Mouse (Mus musculus): ENCODE results near the gene Cutal. TPM values are rescaled to one million over a fixed set of nuclear protein-coding genes. Genes with fewer than 3 reads are reported as not detected.
"Not testable (repeated sequence)": the region's sequence is repeated elsewhere in the genome, so short reads cannot be mapped to it uniquely, and the experiment has no call there.

Gene Cutal
- polyA plus RNA-seq, 1 experiment = not detected

DNA sequence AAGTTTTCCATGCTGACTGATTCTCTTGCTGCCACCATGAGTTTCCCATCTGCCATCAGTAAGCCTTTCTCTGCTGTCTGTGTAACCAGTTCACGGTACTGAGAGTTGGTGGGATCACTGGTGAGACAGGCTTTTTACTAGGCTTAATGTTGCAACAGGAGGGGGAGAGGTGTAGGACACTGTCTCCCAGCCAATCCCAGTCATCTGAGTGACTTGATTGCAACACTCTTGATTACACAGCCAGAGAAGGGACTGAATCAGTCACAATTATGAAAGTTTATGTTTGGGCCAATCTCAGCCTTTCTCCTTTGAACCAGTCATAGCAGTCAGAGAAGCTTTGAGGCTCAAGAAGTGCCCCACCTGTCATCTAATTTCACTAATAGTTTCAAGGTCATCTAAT lies 46.2 kb upstream of the Cutal start:
- H3K36me3 ChIP-seq (ENCODE audit: control insufficient read depth, insufficient read depth) = no peaks in the 10 kb centered on the region

GRCm38 (mm10) chr2:34830066-34830465 lies 44.1 kb upstream of the Cutal start:
- not testable (repeated sequence) for H3K4me3 ChIP-seq; H3K79me2 ChIP-seq (ENCODE audit: control insufficient read depth, insufficient read depth); H3ac ChIP-seq (ENCODE audit: control insufficient read depth, insufficient read length); H3K36me3 ChIP-seq (ENCODE audit: control insufficient read depth, insufficient read depth); H3K4me2 ChIP-seq (ENCODE audit: low read depth); H3K27me3 ChIP-seq (ENCODE audit: control insufficient read depth, insufficient read depth, insufficient read length)

More for the DNA sequence above, 46.2 kb upstream of the Cutal start:
- Histone ChIP-seq H3ac (ENCODE audit: control insufficient read depth, insufficient read length) (no peak overlapping the region), H3K79me2 (ENCODE audit: control insufficient read depth, insufficient read depth) (peaks cover 27% of the 10 kb centered on the region), H3K4me2 (ENCODE audit: low read depth) (no peak overlapping the region), H3K27me3 (ENCODE audit: control insufficient read depth, insufficient read depth, insufficient read length) (no peaks in the 10 kb centered on the region), H3K4me3 (no peak overlapping the region)
- TF ChIP-seq USF1 (IDR thresholded peaks at IDR 0.05; ENCODE audit: low read depth) (no peak), REST (IDR thresholded peaks at IDR 0.05; ENCODE audit: insufficient read depth, insufficient read length) (no peak), TCF12 (IDR thresholded peaks at IDR 0.05; ENCODE audit: insufficient read depth, poor library complexity, severe bottlenecking) (no peak), TCF3 (IDR thresholded peaks at IDR 0.05; ENCODE audit: insufficient read length, low read depth) (no peak), MYOD1 (IDR thresholded peaks at IDR 0.05; ENCODE audit: control insufficient read depth in 1 of 3, insufficient read length in 2 of 3, low read depth in 2 of 3) (no peak), E2F4 (IDR thresholded peaks at IDR 0.05; ENCODE audit: insufficient read depth) (no peak), POLR2A (IDR thresholded peaks at IDR 0.05; ENCODE audit: insufficient read length, low read depth) (no peak), MAX (IDR thresholded peaks at IDR 0.05; ENCODE audit: low read depth) (no peak), MYOG (IDR thresholded peaks at IDR 0.05; ENCODE audit: control insufficient read depth in 1 of 3, insufficient read depth in 1 of 3, insufficient read length in 2 of 3, low read depth in 2 of 3) (no peak), POLR2AphosphoS2 (IDR thresholded peaks at IDR 0.05; ENCODE audit: insufficient read length, low read depth) (no peak), CEBPB (IDR thresholded peaks at IDR 0.05; ENCODE audit: insufficient read depth, poor library complexity, severe bottlenecking) (no peak), SRF (IDR thresholded peaks at IDR 0.05; ENCODE audit: control insufficient read depth, insufficient read length, low read depth) (no peak)

DNA sequence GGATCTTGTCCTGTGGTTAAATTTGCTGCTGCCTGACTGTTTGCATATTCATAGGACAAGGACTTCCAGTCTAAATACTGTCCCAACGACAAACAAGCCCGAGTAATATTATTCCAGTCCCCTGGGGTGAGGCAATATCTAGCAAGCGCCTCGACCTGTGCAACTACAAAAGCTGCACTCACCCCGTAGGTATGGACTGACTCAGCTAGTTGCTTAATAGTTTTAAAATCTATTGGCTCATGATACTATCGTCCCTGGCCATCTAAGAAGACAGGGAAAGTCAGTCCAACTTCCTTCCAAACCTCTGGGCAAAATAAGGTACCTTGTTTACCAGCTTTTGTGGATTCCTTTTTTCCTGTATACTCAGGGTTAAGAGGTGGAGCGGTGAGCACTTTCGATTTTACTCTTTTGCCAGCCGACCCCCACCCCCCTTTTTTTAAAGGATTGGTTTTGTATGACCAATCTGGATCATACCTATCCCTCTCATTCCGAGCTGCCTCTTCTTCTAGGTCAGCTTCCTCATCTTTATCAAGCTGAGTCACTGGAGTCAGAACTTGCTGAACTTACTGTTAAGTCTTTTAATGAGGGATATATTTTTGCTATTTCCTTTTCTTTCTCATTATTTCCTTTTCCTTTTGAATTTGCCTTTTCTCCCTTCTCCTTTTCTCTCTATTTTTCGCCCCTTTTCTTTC lies 41.3 kb upstream of the Cutal start, which contains the start of gene Gm34653:
Gm34653 (plus strand) TSS at position 242 of the 692 bp plus-strand sequence.
- not testable (repeated sequence) for H3K36me3 ChIP-seq (ENCODE audit: control insufficient read depth, insufficient read depth); H3K79me2 ChIP-seq (ENCODE audit: control insufficient read depth, insufficient read depth)
- TF ChIP-seq CEBPB (IDR thresholded peaks at IDR 0.05; ENCODE audit: insufficient read depth, poor library complexity, severe bottlenecking) = peak; percentile 49; the same call in 1 of the 2 replicates

GRCm38 (mm10) chr2:34833624-34834023 lies 40.6 kb upstream of the Cutal start:
- H3K27me3 ChIP-seq (ENCODE audit: control insufficient read depth, insufficient read depth, insufficient read length) = peaks cover 7% of the 10 kb centered on the region
- TF ChIP-seq E2F4 (IDR thresholded peaks at IDR 0.05; ENCODE audit: insufficient read depth) (no peak), TCF12 (IDR thresholded peaks at IDR 0.05; ENCODE audit: insufficient read depth, poor library complexity, severe bottlenecking) (no peak), MAX (IDR thresholded peaks at IDR 0.05; ENCODE audit: low read depth) (no peak), REST (IDR thresholded peaks at IDR 0.05; ENCODE audit: insufficient read depth, insufficient read length) (no peak), CEBPB (IDR thresholded peaks at IDR 0.05; ENCODE audit: insufficient read depth, poor library complexity, severe bottlenecking) (no peak)
- H3K4me3 ChIP-seq = no peak overlapping the region
- H3K79me2 ChIP-seq (ENCODE audit: control insufficient read depth, insufficient read depth) = no peaks in the 10 kb centered on the region
- no peak overlapping the region for H3K4me2 ChIP-seq (ENCODE audit: low read depth)
- no peak overlapping the region for H3ac ChIP-seq (ENCODE audit: control insufficient read depth, insufficient read length)
- H3K36me3 ChIP-seq (ENCODE audit: control insufficient read depth, insufficient read depth) = no peaks in the 10 kb centered on the region

More for the DNA sequence above, 41.3 kb upstream of the Cutal start, which contains the start of gene Gm34653:
- H3ac ChIP-seq (ENCODE audit: control insufficient read depth, insufficient read length); H3K4me3 ChIP-seq; H3K27me3 ChIP-seq (ENCODE audit: control insufficient read depth, insufficient read depth, insufficient read length): not testable (repeated sequence)
- H3K4me2 ChIP-seq (ENCODE audit: low read depth) = peak within 1 kb of the TSS; percentile 24

DNA sequence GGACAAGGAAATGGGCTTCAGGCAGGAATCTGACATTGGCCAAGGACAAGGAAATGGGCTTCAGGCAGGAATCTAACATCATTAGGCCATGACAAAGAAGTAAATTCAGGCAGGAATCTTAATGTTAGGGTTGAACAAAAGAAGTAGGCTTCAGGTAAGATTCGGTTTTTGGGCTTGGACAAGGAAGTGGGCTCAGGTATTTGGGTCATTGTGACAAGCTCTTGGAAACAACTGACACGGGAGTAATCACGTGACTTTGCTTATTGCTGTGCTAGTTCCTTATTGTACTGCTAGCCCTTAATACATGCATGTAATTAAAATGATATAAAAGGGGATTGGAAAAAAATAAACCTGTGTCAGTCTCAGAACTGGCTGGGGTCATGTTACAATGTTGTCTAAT lies 38.5 kb upstream of the Cutal start:
- H3K36me3 ChIP-seq (ENCODE audit: control insufficient read depth, insufficient read depth) = no peaks in the 10 kb centered on the region
- no peaks in the 10 kb centered on the region for H3K79me2 ChIP-seq (ENCODE audit: control insufficient read depth, insufficient read depth)
- no peak overlapping the region for H3K4me2 ChIP-seq (ENCODE audit: low read depth)
- TF ChIP-seq POLR2A (IDR thresholded peaks at IDR 0.05; ENCODE audit: insufficient read length, low read depth) (no peak), MAX (IDR thresholded peaks at IDR 0.05; ENCODE audit: low read depth) (no peak), CEBPB (IDR thresholded peaks at IDR 0.05; ENCODE audit: insufficient read depth, poor library complexity, severe bottlenecking) (no peak), REST (IDR thresholded peaks at IDR 0.05; ENCODE audit: insufficient read depth, insufficient read length) (no peak), SRF (IDR thresholded peaks at IDR 0.05; ENCODE audit: control insufficient read depth, insufficient read length, low read depth) (no peak), TCF3 (IDR thresholded peaks at IDR 0.05; ENCODE audit: insufficient read length, low read depth) (no peak), E2F4 (IDR thresholded peaks at IDR 0.05; ENCODE audit: insufficient read depth) (no peak), MYOD1 (IDR thresholded peaks at IDR 0.05; ENCODE audit: control insufficient read depth in 1 of 3, insufficient read length in 2 of 3, low read depth in 2 of 3) (no peak), MYOG (IDR thresholded peaks at IDR 0.05; ENCODE audit: control insufficient read depth in 1 of 3, insufficient read depth in 1 of 3, insufficient read length in 2 of 3, low read depth in 2 of 3) (no peak)
- peaks cover 7% of the 10 kb centered on the region for H3K27me3 ChIP-seq (ENCODE audit: control insufficient read depth, insufficient read depth, insufficient read length)
- no peak overlapping the region for H3K4me3 ChIP-seq
- H3ac ChIP-seq (ENCODE audit: control insufficient read depth, insufficient read length) = no peak overlapping the region

DNA sequence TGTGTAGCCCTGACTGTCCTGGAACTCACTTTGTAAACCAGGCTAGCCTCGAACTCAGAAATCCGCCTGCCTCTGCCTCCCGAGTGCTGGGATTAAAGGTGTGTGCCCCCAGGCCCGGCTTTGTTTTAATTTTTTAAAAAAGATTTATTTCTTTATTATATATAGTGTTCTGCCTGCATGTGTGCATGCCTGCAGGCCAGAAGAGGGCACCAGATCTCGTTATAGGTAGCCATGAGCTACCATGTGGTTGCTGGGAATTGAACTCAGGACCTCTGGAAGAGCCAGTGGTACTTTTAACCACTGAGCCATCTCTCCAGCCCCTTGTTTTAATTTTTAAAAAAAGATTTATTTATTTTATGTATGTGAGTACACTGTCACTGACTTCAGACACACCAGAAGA lies 34.1 kb upstream of the Cutal start:
- H3K79me2 ChIP-seq (ENCODE audit: control insufficient read depth, insufficient read depth); H3K27me3 ChIP-seq (ENCODE audit: control insufficient read depth, insufficient read depth, insufficient read length); H3K4me2 ChIP-seq (ENCODE audit: low read depth); H3ac ChIP-seq (ENCODE audit: control insufficient read depth, insufficient read length); H3K36me3 ChIP-seq (ENCODE audit: control insufficient read depth, insufficient read depth); H3K4me3 ChIP-seq: not testable (repeated sequence)

Data from myocyte (in vitro differentiated cells).